Mouse (Mus musculus): ENCODE measurements around the gene Hmg20b. TPM values are rescaled to one million over a fixed set of nuclear protein-coding genes. Genes with fewer than 3 reads are reported as not detected.

Hmg20b gene
- polyA plus RNA-seq, 1 experiment from 2014 or later, result 97.7 TPM

DNA sequence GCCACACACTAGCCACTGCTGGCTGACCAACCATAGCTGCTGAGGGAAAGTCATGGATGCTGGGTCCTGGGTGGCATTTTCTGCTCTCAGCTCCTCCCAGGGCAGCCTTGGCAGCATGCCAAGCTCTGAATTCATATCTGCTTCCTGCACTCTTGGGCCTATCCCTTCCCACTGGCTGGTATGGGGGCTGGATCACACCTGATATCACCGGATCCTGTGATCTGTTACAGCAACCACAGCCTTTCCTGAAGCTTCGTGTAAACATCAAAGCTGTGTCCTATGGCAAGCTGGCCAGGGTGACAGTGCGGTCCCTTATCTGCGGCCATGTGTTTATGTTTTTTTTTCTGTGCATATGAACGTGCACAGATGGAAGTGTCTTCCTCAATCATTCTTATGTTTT is 31.8 kb upstream of the Hmg20b start:
- Histone ChIP-seq H3K4me3 (ENCODE audit: low read depth, low read length) (no peak overlapping the region), H3K4me2 (no peak overlapping the region), H3K9me3 (ENCODE audit: control insufficient read depth, low read length) (no peaks in the 10 kb centered on the region), H3K36me3 (ENCODE audit: control insufficient read depth, insufficient read depth, low read length) (peaks cover 5% of the 10 kb centered on the region), H3K4me1 (ENCODE audit: control insufficient read depth, insufficient read depth, low read length) (peaks cover 20% of the 10 kb centered on the region), H3K9ac (ENCODE audit: low read length) (no peak overlapping the region), H3K27ac (ENCODE audit: low read depth, low read length) (no peak overlapping the region), H3K27me3 (ENCODE audit: control insufficient read depth, insufficient read depth, low read length) (no peaks in the 10 kb centered on the region)
- 87% methylated on average over 5 of the region's 5 CpGs for WGBS
- ATAC-seq (ENCODE audit: low FRiP score) (no peak), DNase-seq (ENCODE audit: low spot score, missing footprints) (no peak)

DNA sequence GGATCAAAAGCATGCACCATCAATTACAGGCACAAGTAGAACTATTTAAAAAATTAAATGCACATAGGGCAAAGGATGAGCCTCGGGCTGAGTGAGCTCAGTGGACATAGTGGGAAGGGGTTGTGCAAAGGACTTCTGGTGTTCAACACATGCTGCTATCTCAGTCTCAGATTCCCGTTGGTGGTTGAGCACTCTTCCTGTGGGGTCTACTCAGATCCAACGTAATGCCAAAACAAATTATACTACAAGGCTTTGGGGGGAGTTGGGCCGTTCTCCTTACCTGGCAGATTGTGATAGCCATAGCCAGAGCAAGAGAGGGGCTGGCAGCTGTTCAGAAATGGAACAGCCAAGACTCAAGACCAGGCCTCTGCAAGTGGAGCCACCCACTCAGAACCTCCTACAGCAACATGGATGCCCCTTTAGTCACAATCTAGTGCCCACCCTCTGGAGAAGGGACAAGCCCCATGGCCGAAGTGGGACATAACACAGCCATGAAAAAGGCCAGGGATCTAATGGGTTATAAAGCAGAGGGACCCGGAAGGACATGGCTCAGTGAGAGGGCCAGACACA is 29.6 kb upstream of the Hmg20b start:
- Histone ChIP-seq H3K4me2 (no peak overlapping the region), H3K27me3 (ENCODE audit: control insufficient read depth, insufficient read depth, low read length) (no peaks in the 10 kb centered on the region), H3K27ac (ENCODE audit: low read depth, low read length) (no peak overlapping the region), H3K4me1 (ENCODE audit: control insufficient read depth, insufficient read depth, low read length) (peaks cover 20% of the 10 kb centered on the region), H3K36me3 (ENCODE audit: control insufficient read depth, insufficient read depth, low read length) (peaks cover 3% of the 10 kb centered on the region; the same call in 1 of the 2 replicates), H3K9ac (ENCODE audit: low read length) (no peak overlapping the region), H3K9me3 (ENCODE audit: control insufficient read depth, low read length) (no peaks in the 10 kb centered on the region), H3K4me3 (ENCODE audit: low read depth, low read length) (no peak overlapping the region)
- DNase-seq (ENCODE audit: low spot score, missing footprints), result no peak
- ATAC-seq (ENCODE audit: low FRiP score), result no peak
- 89% methylated on average over 6 of the region's 6 CpGs for WGBS

DNA sequence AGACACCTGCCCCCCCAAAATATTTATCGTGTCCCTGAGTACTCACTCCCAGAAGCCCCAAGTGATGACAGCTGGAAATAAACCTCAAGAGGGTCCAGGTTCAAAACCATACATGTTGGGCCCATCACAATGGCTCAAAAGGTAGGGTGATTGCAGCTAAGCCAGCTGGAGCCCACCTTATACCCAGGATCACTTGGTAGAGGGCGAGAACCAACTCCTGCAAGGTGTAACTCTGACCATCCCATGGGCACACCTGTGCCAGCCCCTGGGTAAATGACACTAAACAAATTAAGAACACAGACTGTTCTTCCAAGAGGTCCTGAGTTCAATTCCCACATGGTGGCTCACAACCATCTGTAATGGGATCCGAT is 28.9 kb upstream of the Hmg20b start:
- H3K4me2 ChIP-seq, result peak overlapping the region; percentile 55
- H3K4me3 ChIP-seq (ENCODE audit: low read depth, low read length), result peak overlapping the region; percentile 86
- peak; percentile 4 for ATAC-seq (ENCODE audit: low FRiP score)

GRCm38 (mm10) chr10:81378553-81379182 is 28.4 kb upstream of the Hmg20b start:
- under 1% methylated on average over 44 of the region's 46 CpGs for WGBS
- peaks cover 6% of the 10 kb centered on the region; the same call in 1 of the 2 replicates for H3K36me3 ChIP-seq (ENCODE audit: control insufficient read depth, insufficient read depth, low read length)
- peak overlapping the region; percentile 86 for H3K4me3 ChIP-seq (ENCODE audit: low read depth, low read length)
- no peaks in the 10 kb centered on the region for H3K27me3 ChIP-seq (ENCODE audit: control insufficient read depth, insufficient read depth, low read length)
- peak; percentile 97 for ATAC-seq (ENCODE audit: low FRiP score)
- peak overlapping the region; percentile 96 for H3K9ac ChIP-seq (ENCODE audit: low read length)
- H3K4me2 ChIP-seq, result peak overlapping the region; percentile 55
- peaks cover 18% of the 10 kb centered on the region for H3K4me1 ChIP-seq (ENCODE audit: control insufficient read depth, insufficient read depth, low read length)
- DNase-seq (ENCODE audit: low spot score, missing footprints), result peak; percentile 100
- H3K9me3 ChIP-seq (ENCODE audit: control insufficient read depth, low read length), result no peaks in the 10 kb centered on the region
- H3K27ac ChIP-seq (ENCODE audit: low read depth, low read length), result peak overlapping the region; percentile 65

More for the DNA sequence above, 28.9 kb upstream of the Hmg20b start:
- DNase-seq (ENCODE audit: low spot score, missing footprints), result no peak
- WGBS, result 59% methylated on average over 3 of the region's 3 CpGs
- Histone ChIP-seq H3K27me3 (ENCODE audit: control insufficient read depth, insufficient read depth, low read length) (no peaks in the 10 kb centered on the region), H3K27ac (ENCODE audit: low read depth, low read length) (peak overlapping the region; percentile 65), H3K36me3 (ENCODE audit: control insufficient read depth, insufficient read depth, low read length) (peaks cover 5% of the 10 kb centered on the region; the same call in 1 of the 2 replicates), H3K9me3 (ENCODE audit: control insufficient read depth, low read length) (no peaks in the 10 kb centered on the region), H3K4me1 (ENCODE audit: control insufficient read depth, insufficient read depth, low read length) (peaks cover 18% of the 10 kb centered on the region), H3K9ac (ENCODE audit: low read length) (peak overlapping the region; percentile 71)

DNA sequence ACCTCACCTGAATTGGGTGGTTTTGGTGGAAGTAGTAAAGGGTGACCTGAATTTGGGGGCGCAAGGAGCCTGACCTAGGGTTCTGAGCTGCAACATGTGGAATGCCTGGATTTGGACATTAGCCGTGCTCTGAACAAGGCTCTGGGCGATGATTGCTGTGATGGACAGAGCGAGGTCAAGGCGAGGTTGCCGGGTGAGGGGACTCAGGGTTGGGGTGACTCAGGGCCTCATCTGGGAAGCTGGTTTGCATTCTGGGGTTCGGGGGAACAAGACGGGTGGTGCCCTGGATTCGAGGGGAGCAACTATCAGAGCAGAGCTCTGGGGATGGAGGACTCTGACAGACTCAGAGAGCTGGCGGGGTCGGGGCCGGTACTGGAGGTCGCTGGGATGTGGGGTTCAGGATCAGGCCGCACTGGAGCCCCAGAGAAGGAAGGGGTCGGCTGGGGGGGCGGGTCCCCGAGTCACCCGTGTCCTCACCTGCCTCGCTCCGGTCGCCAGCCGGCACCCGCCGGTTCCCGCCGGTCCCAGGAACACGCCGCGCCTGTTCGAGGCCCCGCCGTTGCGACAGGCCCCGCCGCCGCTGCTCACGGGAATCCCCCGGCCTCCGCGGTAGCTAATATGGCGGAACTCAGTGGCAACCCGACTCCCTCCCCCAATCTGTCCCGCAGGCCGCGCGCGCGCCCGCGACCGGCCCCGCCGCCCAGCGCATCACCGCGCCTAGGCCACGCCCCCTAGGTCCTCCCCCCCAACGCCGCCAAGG is 27.7 kb upstream of the Hmg20b start, which contains the start of gene Fzr1:
Gene Fzr1 (minus strand): TSS at position 724 of the 760 bp plus-strand sequence.
- WGBS, result 2% methylated on average over 45 of the region's 59 CpGs
- no peaks in the 10 kb centered on the region for H3K27me3 ChIP-seq (ENCODE audit: control insufficient read depth, insufficient read depth, low read length)
- DNase-seq (ENCODE audit: low spot score, missing footprints), result no peak

GRCm38 (mm10) chr10:81377362-81377664 is 27.0 kb upstream of the Hmg20b start:
- no peaks in the 10 kb centered on the region for H3K27me3 ChIP-seq (ENCODE audit: control insufficient read depth, insufficient read depth, low read length)
- H3K27ac ChIP-seq (ENCODE audit: low read depth, low read length), result no peak overlapping the region
- peak overlapping the region; percentile 86 for H3K4me3 ChIP-seq (ENCODE audit: low read depth, low read length)
- ATAC-seq (ENCODE audit: low FRiP score) (no peak), DNase-seq (ENCODE audit: low spot score, missing footprints) (no peak)
- H3K9me3 ChIP-seq (ENCODE audit: control insufficient read depth, low read length), result no peaks in the 10 kb centered on the region
- H3K36me3 ChIP-seq (ENCODE audit: control insufficient read depth, insufficient read depth, low read length), result peaks cover 6% of the 10 kb centered on the region
- H3K4me1 ChIP-seq (ENCODE audit: control insufficient read depth, insufficient read depth, low read length), result peaks cover 18% of the 10 kb centered on the region
- H3K9ac ChIP-seq (ENCODE audit: low read length), result peak overlapping the region; percentile 96
- peak overlapping the region; percentile 88 for H3K4me2 ChIP-seq
- 74% methylated on average over 2 of the region's 2 CpGs for WGBS

More for the DNA sequence above, 27.7 kb upstream of the Hmg20b start, which contains the start of gene Fzr1:
- peak within 1 kb of the TSS; percentile 65 for H3K27ac ChIP-seq (ENCODE audit: low read depth, low read length)
- peak within 1 kb of the TSS; percentile 86 for H3K4me3 ChIP-seq (ENCODE audit: low read depth, low read length)
- peak; percentile 79 for ATAC-seq (ENCODE audit: low FRiP score)
- H3K9me3 ChIP-seq (ENCODE audit: control insufficient read depth, low read length), result no peaks in the 10 kb centered on the region
- peak within 1 kb of the TSS; percentile 96 for H3K9ac ChIP-seq (ENCODE audit: low read length)
- H3K4me1 ChIP-seq (ENCODE audit: control insufficient read depth, insufficient read depth, low read length), result peaks cover 18% of the 10 kb centered on the region
- peak within 1 kb of the TSS; percentile 88 for H3K4me2 ChIP-seq
- H3K36me3 ChIP-seq (ENCODE audit: control insufficient read depth, insufficient read depth, low read length), result peaks cover 6% of the 10 kb centered on the region

DNA sequence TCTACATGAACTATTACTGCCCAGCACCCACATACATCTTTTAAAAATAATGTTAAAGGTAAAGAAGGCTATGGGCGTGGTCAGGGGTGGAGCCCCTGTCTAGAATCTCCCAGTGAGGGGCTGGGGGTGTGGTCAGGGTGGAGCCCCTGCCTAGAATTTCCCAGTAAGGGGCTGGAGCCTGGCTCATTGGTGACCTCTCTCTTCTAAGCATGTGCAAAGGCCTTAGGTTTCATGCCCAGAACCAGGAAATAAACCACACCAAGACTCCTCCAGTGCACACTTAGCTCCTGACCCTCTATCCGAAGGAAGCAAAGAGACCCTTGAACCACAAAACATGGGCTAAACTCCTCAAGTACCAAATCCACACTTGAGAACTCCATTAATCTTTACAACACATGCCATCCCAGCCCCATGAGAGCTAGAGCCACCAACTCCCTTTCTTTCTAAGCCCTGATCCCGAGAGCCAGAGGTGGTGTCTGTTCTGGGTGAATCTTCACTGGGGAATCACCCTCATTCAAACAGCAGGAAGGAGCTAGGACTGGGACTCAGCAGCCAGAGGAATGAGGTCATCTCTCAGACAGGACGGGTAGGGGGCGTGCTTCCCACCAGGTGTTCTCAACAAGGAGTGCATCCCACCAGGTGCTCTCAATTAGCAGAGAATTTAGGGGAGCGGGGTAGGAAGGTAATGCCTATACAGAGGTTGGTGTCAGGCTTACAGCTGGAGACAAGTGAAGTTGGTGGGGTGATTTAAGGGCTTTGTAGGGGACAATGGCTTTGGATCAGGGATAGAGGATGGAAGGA is 26.5 kb upstream of the Hmg20b start:
- peaks cover 18% of the 10 kb centered on the region for H3K4me1 ChIP-seq (ENCODE audit: control insufficient read depth, insufficient read depth, low read length)
- 41% methylated on average over 6 of the region's 6 CpGs for WGBS
- peak overlapping the region; percentile 86 for H3K4me3 ChIP-seq (ENCODE audit: low read depth, low read length)
- peak overlapping the region; percentile 2 for H3K9ac ChIP-seq (ENCODE audit: low read length)
- DNase-seq (ENCODE audit: low spot score, missing footprints) (no peak), ATAC-seq (ENCODE audit: low FRiP score) (no peak)
- H3K9me3 ChIP-seq (ENCODE audit: control insufficient read depth, low read length), result no peaks in the 10 kb centered on the region
- no peak overlapping the region for H3K27ac ChIP-seq (ENCODE audit: low read depth, low read length)
- peak overlapping the region; percentile 88 for H3K4me2 ChIP-seq
- peaks cover 6% of the 10 kb centered on the region for H3K36me3 ChIP-seq (ENCODE audit: control insufficient read depth, insufficient read depth, low read length)
- no peaks in the 10 kb centered on the region for H3K27me3 ChIP-seq (ENCODE audit: control insufficient read depth, insufficient read depth, low read length)

GRCm38 (mm10) chr10:81375322-81375721 is 25.0 kb upstream of the Hmg20b start:
- Histone ChIP-seq H3K9me3 (ENCODE audit: control insufficient read depth, low read length) (no peaks in the 10 kb centered on the region), H3K4me3 (ENCODE audit: low read depth, low read length) (no peak overlapping the region; the same call in 1 of the 2 replicates), H3K4me2 (no peak overlapping the region), H3K36me3 (ENCODE audit: control insufficient read depth, insufficient read depth, low read length) (peaks cover 11% of the 10 kb centered on the region), H3K27ac (ENCODE audit: low read depth, low read length) (no peak overlapping the region), H3K4me1 (ENCODE audit: control insufficient read depth, insufficient read depth, low read length) (peaks cover 18% of the 10 kb centered on the region), H3K27me3 (ENCODE audit: control insufficient read depth, insufficient read depth, low read length) (no peaks in the 10 kb centered on the region), H3K9ac (ENCODE audit: low read length) (no peak overlapping the region)
- DNase-seq (ENCODE audit: low spot score, missing footprints) (no peak), ATAC-seq (ENCODE audit: low FRiP score) (no peak)
- 90% methylated on average over 10 of the region's 10 CpGs for WGBS

All from midbrain, embryonic 11.5 days (tissue).